Mouse (Mus musculus): ENCODE measurements around the gene Trim25.
"Not testable (repeated sequence)": the region's sequence is repeated elsewhere in the genome, so short reads cannot be mapped to it uniquely, and the experiment has no call there.

The Trim25 gene

DNA sequence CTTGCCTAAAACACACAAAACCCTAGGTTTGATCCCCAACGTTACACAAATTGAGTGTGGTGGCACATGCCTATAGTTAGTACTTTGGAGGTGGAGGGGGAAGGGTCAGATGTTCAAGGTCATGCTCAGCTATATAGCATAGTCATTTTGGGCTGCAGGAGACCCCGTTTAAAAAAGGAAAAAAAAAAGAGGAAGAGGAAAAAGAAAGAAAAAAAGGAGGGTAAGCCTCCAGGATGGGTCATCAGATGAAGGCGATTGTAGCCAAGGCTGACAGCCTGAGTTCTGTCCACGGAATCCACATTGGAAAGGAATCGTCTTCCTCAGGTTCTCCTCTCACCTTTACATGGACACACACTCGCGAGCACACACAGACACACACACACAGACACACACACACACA lies 4.7 kb upstream of the Trim25 start:
- DNase-seq (ENCODE audit: low read depth, low spot score), result no peak

DNA sequence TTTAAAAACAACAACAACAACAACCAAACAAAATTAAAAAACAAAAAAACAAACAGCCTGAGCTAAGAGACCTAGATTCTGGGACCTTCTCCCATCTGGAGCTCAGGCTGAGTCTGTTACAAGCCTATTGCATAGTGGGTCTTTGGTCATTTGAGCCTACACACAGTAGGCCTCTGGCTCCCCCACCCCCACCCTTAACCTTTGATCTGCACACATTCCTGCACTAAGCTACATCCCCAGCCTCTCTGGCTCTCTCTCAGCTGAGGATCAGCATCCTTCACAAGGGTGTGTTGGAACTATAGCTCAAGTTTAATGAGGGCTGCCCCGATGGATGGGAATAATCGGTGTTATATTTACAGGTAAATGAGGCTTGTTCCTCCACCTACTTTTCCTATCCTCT lies 3.6 kb upstream of the Trim25 start:
- DNase-seq (ENCODE audit: low read depth, low spot score), result no peak

- DNase-seq (ENCODE audit: low read depth, low spot score), result no peak
These were observed 2.7 kb upstream of the Trim25 start for GRCm38 (mm10) chr11:88996427-88996826.

GRCm38 (mm10) chr11:88997343-88997742 lies 1.8 kb upstream of the Trim25 start:
- DNase-seq (ENCODE audit: low read depth, low spot score), result not testable (repeated sequence)

GRCm38 (mm10) chr11:88998406-88998805 lies 770 bp upstream of the Trim25 start:
- DNase-seq (ENCODE audit: low read depth, low spot score), result no peak

GRCm38 (mm10) chr11:88999723-89000526 lies 749 bp downstream of the Trim25 start:
- peak; percentile 18 for DNase-seq (ENCODE audit: low read depth, low spot score)

DNA sequence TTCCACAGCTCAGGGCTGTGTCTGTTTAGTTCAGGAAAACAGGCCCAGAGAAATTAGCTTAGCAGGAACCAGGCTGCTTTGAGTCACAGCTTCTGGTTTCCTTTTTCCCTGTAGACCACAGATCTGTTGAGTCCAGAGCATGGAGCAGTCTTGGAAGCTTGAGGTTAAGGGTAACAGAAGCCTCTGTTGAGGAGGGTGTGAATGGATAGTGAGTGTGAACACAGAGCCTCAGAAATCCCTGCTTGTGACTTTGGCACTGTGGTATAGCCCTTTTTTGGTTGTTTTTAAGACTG lies 1.3 kb downstream of the Trim25 start:
- no peak for DNase-seq (ENCODE audit: low read depth, low spot score)

DNA sequence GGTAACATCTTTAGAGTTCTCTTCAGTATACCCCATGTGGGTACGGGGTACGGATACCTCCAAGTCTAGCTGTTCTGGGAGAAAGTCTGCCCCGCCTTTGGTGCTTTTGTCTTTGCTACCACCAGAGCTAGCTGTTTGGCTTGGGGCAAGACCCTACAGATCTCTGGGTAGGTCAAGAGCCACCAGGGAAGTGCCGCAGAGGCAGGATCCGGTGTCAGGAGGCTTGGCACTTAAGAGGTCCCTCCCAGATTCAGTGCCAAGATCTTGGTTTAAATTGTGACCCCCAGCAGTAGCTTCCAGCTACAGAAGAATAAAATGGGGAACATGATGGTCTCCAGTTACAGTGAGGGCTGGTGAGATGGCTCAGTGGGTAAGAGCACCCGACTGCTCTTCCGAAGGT lies 2.4 kb downstream of the Trim25 start:
- no peak for DNase-seq (ENCODE audit: low read depth, low spot score)

- DNase-seq (ENCODE audit: low read depth, low spot score), result no peak
These were observed 2.9 kb downstream of the Trim25 start for GRCm38 (mm10) chr11:89002068-89002467.

DNA sequence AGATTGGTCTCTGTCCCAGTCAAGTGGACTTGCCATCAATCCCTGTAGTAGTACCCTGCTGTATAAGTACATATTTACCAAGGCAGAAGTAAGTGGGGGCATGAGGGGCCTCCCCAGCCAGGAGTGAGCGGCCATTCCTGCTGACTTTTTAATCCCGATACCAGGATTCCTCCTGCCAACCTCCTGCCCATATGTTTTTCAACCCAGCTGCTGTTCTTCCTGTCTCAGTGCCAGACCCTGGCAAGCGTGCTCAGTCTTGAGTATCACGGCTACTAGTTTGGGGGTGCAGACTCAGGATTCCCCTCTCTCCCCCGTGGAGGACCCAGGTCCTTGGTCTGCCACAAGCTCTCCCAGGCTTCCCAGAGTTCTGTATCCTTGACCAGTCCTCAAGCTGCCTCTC lies 3.4 kb downstream of the Trim25 start:
- DNase-seq (ENCODE audit: low read depth, low spot score), result no peak

DNA sequence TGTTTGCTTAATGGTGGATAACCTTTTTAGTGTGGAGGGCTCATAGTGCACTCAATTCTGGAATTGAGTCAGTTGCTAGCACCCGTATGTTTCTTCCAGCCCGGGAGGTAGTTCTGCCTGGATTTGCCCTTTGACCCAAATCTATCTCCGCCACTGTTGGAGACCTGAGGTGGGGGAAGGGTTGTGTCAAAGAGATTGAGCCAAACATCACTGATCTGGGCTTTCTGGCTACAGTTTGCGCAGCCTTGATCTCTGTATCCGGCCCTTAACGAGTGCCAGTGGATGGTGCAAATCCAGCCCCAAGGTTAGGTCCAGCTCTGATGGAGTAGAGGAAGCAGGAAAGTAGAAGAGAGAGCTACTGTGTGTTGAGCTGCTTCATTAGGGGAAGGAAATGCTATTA lies 3.9 kb downstream of the Trim25 start:
- DNase-seq (ENCODE audit: low read depth, low spot score), result no peak

GRCm38 (mm10) chr11:89003726-89004125 lies 4.5 kb downstream of the Trim25 start:
- DNase-seq (ENCODE audit: low read depth, low spot score), result no peak

- DNase-seq (ENCODE audit: low read depth, low spot score), result no peak
These were observed 6.3 kb downstream of the Trim25 start for GRCm38 (mm10) chr11:89005473-89005872.

DNA sequence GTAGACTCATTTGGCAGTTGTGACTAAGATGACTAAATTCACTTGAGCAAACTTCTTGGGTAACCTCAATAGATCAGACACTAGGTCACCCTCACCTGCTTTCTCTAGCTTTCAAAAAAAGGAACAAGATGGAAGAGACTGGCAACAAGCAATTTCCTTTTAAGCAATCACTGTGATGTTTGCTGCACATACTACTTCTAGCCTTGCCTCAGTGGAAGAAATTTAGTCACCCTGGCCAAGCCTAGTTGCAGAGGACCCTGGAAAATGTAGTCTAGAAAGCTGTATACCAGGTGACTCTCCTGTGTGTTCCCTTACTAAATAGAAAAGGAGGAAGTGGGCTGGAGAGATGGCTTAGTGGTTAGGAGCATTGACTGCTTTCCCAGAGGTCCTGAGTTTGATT lies 7.2 kb downstream of the Trim25 start:
- no peak for DNase-seq (ENCODE audit: low read depth, low spot score)

- no peak for DNase-seq (ENCODE audit: low read depth, low spot score)
These were observed 8.4 kb downstream of the Trim25 start for GRCm38 (mm10) chr11:89007582-89007981.

DNA sequence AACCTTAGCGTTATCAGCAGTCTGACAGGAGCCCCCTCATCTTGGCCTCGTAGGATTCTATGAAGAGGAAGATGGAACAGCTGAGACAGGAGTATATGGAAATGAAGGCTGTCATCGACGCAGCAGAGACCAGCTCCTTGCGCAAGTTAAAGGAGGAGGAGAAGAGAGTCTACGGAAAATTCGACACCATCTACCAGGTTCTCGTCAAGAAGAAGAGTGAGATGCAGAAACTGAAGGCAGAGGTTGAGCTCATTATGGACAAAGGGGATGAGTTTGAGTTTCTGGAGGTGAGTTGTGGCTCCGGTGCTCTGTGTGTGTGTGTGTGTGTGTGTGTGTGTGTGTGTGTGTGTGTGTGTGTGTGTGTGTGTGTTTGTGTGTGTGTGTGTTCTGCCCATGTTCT lies 9.9 kb downstream of the Trim25 start:
- no peak for DNase-seq (ENCODE audit: low read depth, low spot score)

GRCm38 (mm10) chr11:89009496-89009895 lies 10.3 kb downstream of the Trim25 start:
- no peak for DNase-seq (ENCODE audit: low read depth, low spot score)

- DNase-seq (ENCODE audit: low read depth, low spot score), result no peak
These were observed 13.1 kb downstream of the Trim25 start for GRCm38 (mm10) chr11:89012241-89012640.

DNA sequence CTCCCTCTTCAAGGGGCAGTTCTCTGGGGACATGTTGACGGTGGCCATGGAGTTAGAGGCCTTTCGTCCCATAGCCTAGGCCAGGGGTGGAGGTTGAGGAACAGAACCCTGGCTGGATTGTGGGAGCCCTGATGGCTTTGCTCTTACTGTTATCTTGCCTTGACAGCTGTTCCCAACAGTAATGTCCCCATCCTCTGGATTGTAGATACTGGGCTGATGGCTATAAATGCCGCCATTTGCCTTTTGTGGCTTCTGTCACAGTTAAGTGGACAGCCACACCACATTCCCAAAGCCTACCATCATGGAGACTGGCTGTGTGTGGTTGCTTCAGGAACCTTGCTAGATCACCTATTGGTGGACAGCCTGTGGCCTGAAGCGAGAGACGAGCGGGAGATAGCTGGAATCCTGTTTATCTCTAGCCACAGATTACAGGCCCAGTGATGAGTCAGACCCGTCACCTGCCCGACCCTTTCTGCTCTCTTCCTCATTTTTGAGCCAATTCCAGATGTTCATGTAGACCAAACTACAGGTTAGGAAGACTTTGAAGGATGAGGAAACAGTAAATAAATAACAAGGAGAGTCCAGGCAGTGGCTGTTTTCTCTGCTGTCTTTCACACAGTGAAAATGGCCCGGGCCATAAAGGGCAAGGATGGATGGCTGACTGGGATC lies 18.5 kb downstream of the Trim25 start:
- DNase-seq (ENCODE audit: low read depth, low spot score), result no peak

DNA sequence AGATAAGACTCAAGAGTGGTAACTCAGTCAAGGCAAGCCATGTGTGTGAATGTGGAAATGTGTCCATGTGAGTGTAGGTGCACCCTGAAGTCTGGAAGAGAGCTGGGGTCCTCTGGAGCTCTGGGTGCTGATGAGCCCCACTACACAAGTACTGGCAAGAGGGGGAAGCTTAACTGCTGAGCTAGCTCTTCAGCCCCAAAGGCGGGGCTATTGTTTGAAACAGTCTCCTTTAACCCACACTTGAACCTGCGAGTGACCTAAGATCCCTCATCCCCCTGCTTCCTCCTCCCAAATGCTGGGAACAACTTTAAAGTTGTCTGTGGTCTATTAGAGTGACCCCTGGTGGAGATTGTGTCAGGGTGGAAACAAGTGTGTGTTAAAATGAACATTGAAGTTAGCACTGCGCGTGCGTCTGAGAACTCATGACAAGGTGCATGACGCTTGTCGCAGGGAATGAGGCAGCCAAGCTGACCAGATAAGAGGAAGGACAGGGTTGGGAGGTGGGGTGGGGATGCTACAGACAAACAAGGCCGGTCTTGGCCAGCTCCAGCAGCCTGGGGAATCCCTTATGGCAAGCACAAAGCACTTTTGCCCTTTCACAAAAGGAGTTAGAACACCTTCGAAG lies 21.6 kb downstream of the Trim25 start:
- DNase-seq (ENCODE audit: low read depth, low spot score), result peak; percentile 29

DNA sequence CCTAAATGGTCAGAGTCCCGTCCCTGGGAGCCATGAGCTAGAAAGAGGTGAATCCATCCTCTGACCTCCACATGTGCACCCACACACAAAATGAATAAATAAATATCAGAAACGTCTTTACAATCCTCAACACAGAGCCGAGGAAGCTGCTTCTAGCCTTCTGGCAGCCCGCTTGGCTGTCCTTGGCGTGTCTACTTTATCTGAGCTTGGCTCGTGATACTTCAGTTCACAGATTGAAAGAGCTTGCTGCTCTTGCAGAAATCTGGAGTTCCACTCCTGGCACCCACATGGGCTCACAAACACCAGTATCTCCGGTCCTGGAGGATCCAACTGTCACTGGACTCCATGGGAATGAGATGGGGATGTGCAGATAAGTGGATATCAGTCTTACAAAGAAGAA lies 22.5 kb downstream of the Trim25 start:
- no peak for DNase-seq (ENCODE audit: low read depth, low spot score)

GRCm38 (mm10) chr11:89022120-89022731 lies 23.1 kb downstream of the Trim25 start:
- peak; percentile 76 for DNase-seq (ENCODE audit: low read depth, low spot score)

DNA sequence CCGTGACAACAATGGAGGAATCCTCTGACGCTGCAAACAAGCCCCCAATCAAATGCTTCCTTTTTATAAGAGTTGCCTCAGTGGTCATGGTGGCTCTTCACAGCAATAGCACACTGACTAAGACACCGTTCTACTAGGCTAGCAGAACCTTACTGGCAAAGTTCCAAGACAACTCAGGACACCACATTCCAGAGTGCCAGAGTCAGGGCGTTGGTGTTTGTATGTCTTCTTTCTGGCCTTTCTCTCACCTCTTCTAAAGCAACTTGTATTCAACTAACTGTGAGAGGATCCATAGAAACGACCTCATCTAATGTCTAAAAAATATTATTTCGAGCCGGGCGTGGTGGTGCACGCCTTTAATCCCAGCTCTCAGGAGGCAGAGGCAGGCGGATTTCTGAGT lies 24.3 kb downstream of the Trim25 start:
- no peak for DNase-seq (ENCODE audit: low read depth, low spot score)
